Mouse (Mus musculus): ENCODE measurements around the gene Wars.

GRCm38 (mm10) chr12:108914198-108914597 lies 20.2 kb upstream of the Wars start:
- no peak for TF ChIP-seq CTCF (IDR thresholded peaks at IDR 0.05; ENCODE audit: low read depth, low read length)
- TF ChIP-seq POLR2A (IDR thresholded peaks at IDR 0.05; ENCODE audit: extremely low read depth, insufficient read depth, low read length), result no peak
